Mouse (Mus musculus): ENCODE results near the gene Dmxl2.
A peak's percentile ranks its signal among the peaks of the same experiment; 100 is the strongest.

Gene Dmxl2

GRCm38 (mm10) chr9:54501453-54502110 lies at the start of gene Dmxl2:
Gene Dmxl2 (minus strand): TSS chr9:54501626.
- peak; percentile 76 for DNase-seq (ENCODE audit: low read depth, low spot score)

- DNase-seq (ENCODE audit: low read depth, low spot score), result no peak
Observed at GRCm38 (mm10) chr9:54549433-54549832, 48.0 kb upstream of the Dmxl2 start.

GRCm38 (mm10) chr9:54547536-54547935 lies 46.1 kb upstream of the Dmxl2 start:
- no peak for DNase-seq (ENCODE audit: low read depth, low spot score)

- DNase-seq (ENCODE audit: low read depth, low spot score), result no peak
Observed at GRCm38 (mm10) chr9:54544954-54545315, 43.5 kb upstream of the Dmxl2 start.

GRCm38 (mm10) chr9:54544212-54544953 lies 43.0 kb upstream of the Dmxl2 start:
- no peak for DNase-seq (ENCODE audit: low read depth, low spot score)

GRCm38 (mm10) chr9:54540801-54541200 lies 39.4 kb upstream of the Dmxl2 start:
- DNase-seq (ENCODE audit: low read depth, low spot score), result no peak

- DNase-seq (ENCODE audit: low read depth, low spot score), result no peak
Observed at GRCm38 (mm10) chr9:54538684-54539083, 37.3 kb upstream of the Dmxl2 start, which contains the start of gene Sh2d7. Gene Sh2d7 (plus strand): TSS chr9:54538984.

GRCm38 (mm10) chr9:54538244-54538643 lies 36.8 kb upstream of the Dmxl2 start:
- no peak for DNase-seq (ENCODE audit: low read depth, low spot score)

- DNase-seq (ENCODE audit: low read depth, low spot score), result no peak
Observed at GRCm38 (mm10) chr9:54537480-54537879, 36.1 kb upstream of the Dmxl2 start.

GRCm38 (mm10) chr9:54537030-54537429 lies 35.6 kb upstream of the Dmxl2 start:
- DNase-seq (ENCODE audit: low read depth, low spot score), result no peak

- no peak for DNase-seq (ENCODE audit: low read depth, low spot score)
Observed at GRCm38 (mm10) chr9:54536236-54536635, 34.8 kb upstream of the Dmxl2 start.

GRCm38 (mm10) chr9:54533975-54534374 lies 32.5 kb upstream of the Dmxl2 start:
- DNase-seq (ENCODE audit: low read depth, low spot score), result no peak

GRCm38 (mm10) chr9:54532926-54533325 lies 31.5 kb upstream of the Dmxl2 start:
- DNase-seq (ENCODE audit: low read depth, low spot score), result no peak

GRCm38 (mm10) chr9:54531421-54531820 lies 30.0 kb upstream of the Dmxl2 start:
- no peak for DNase-seq (ENCODE audit: low read depth, low spot score)

GRCm38 (mm10) chr9:54530836-54531235 lies 29.4 kb upstream of the Dmxl2 start:
- no peak for DNase-seq (ENCODE audit: low read depth, low spot score)

GRCm38 (mm10) chr9:54529950-54530349 lies 28.5 kb upstream of the Dmxl2 start:
- DNase-seq (ENCODE audit: low read depth, low spot score), result no peak

- DNase-seq (ENCODE audit: low read depth, low spot score), result no peak
Observed at GRCm38 (mm10) chr9:54527694-54528093, 26.3 kb upstream of the Dmxl2 start.

GRCm38 (mm10) chr9:54520286-54520685 lies 18.9 kb upstream of the Dmxl2 start:
- DNase-seq (ENCODE audit: low read depth, low spot score), result no peak

- peak; percentile 87 for DNase-seq (ENCODE audit: low read depth, low spot score)
Observed at GRCm38 (mm10) chr9:54518921-54519320, 17.5 kb upstream of the Dmxl2 start.

GRCm38 (mm10) chr9:54515991-54516390 lies 14.6 kb upstream of the Dmxl2 start:
- DNase-seq (ENCODE audit: low read depth, low spot score), result no peak

GRCm38 (mm10) chr9:54502873-54503272 lies 1.4 kb upstream of the Dmxl2 start:
- DNase-seq (ENCODE audit: low read depth, low spot score), result no peak

- DNase-seq (ENCODE audit: low read depth, low spot score), result no peak
Observed at GRCm38 (mm10) chr9:54502111-54502495, 677 bp upstream of the Dmxl2 start.

- DNase-seq (ENCODE audit: low read depth, low spot score), result no peak
Observed at GRCm38 (mm10) chr9:54500832-54501452, 484 bp downstream of the Dmxl2 start.
